Mouse (Mus musculus) monocyte, adult 5-6 weeks (primary cell): ENCODE data around the gene Supt5. TPM values are rescaled to one million over a fixed set of nuclear protein-coding genes. Genes with fewer than 3 reads are reported as not detected.

ENCODE experiments used
- ATAC-seq: fragments of 153-309, 156-312 bp; replicated peaks from 2 replicates; pipeline ENCODE4 v1.8.0; 2017; ENCODE audit warnings: mild to moderate bottlenecking; ENCODE audit not compliant: low TSS enrichment, insufficient number of reproducible peaks, severe bottlenecking, poor library complexity, low FRiP score
- total RNA-seq: library from RNA; stranded (forward); fragments of 200-1000, 200-491, 200-594 nt; gene quantifications from 3 replicates; pipeline ENCODE4 v1.2.3, GENCODE M21; 2017

The Supt5 gene
- total RNA-seq, 1 experiment from 2014 or later = 138 TPM

DNA sequence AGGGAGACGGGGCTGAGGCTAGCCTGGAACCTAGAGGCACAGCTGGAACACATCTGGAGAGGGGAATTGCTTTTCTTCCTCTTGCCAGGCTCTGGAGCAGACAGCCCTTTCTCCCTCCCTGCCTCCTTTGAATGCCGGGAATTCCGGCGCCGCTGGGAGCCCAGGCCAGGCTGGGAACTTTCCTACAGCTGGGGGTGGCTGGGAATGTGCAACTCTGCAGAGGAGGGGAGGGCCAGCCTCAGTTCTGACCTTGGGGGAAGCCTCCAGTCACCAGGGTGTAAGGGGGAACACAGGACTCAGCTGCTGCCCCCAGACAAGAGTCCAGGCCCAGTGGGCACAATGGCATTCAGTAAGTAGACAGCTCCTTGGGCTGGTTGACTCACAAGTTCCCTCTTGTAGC lies 18.4 kb upstream of the Supt5 start:
- no peak for ATAC-seq

DNA sequence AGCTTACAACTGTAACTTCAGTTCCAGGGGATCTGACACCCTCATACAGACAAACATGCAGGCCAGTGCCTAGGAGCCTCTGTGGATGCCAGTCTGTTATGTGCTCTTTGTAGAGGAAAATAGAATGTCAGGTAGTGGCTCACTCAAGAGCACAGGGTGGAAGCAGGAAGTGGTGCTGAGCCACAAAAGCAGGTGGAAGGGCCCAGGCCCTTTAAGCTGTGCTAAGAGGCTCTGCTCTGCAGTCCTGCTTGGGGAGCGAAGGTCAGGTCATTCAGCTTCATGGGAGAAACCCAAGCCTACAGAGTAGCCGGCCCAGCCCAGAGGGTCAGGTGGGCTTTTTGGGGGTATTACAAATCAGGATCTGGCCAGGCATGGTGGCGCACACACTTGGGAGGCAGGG lies 16.7 kb upstream of the Supt5 start:
- ATAC-seq = no peak

DNA sequence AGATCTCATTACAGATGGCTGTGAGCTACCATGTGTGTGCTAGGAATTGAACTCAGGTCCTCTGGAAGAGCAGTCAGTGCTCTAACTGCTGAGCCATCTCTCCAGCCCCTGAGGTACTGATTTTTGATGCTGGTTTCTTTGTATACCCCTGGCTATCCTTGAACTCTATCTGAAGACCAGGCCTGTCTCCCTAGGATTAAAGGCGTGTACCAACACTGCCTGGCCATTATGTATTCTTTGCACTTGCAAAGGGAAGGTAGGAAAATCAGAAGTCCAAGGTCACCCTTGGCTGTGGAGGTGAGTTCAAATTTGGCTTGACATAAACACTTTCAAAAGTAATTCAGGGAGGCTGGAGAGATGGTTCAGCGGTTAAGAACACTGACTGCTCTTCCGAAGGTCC lies 16.1 kb upstream of the Supt5 start:
- no peak for ATAC-seq

DNA sequence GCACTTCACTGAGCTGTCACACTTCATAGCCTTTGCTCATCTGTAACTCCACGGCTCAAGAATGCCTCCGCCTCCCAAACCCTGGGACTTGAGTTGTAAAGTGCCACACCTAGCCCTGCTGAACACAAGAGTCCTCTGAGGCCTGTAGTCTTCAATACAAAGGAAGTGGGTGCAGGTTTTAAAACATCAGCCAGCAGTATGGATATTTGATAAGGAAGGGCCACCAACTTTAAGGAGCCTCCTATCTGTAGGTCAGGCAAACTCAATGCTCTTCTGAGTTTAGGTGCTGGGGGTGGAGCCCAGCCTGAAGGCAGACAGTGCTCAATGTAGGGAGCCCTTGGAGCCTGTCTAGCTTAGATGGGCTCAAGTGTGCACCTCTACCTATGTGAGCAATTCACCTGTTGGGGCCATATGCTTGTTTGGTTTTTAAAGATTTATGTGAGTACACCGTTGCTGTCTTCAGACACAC lies 15.6 kb upstream of the Supt5 start:
- no peak for ATAC-seq

DNA sequence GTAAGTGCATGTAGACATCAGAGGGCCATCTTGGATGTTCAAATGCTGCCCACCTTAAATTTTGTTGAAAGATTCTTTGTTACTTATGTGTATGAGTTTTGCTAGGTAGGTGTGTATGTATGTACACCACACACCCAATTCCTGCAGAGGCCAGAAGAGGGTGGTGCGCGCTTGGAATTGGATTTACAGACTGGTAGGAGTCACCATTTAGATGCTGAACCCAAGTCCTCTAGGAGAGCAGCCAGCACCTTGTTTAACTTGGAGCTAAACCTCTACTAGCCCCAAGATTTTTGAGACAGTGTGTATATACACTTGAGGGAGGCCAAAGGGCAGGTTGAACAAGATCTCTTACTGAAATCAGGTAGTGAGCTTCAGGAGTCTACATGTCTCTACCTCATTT lies 14.7 kb upstream of the Supt5 start:
- ATAC-seq = no peak

DNA sequence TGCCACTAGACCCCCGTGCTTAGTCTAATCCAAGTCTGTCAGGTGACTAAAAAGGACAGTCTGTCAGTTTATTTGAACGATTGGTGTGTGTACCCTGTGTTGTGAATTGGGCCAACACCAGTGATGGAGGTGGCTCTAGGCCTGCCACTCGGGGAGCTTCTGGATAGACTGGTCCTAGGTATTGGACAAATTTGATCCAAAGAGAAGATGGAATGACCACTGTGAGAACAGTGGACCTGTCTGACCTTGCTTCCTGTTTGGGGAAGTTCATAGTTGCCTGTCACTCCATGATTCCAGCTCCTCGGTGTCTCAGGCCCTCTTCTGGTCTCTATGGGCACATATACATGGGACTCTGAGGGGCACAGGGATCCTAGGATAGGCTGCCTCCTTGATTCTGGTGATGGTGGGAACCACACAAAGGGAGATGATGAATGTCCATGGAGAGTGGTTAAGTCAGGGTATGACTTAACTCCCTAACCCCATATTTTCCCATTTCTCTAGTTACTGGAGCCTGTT lies 13.2 kb upstream of the Supt5 start:
- ATAC-seq = no peak

DNA sequence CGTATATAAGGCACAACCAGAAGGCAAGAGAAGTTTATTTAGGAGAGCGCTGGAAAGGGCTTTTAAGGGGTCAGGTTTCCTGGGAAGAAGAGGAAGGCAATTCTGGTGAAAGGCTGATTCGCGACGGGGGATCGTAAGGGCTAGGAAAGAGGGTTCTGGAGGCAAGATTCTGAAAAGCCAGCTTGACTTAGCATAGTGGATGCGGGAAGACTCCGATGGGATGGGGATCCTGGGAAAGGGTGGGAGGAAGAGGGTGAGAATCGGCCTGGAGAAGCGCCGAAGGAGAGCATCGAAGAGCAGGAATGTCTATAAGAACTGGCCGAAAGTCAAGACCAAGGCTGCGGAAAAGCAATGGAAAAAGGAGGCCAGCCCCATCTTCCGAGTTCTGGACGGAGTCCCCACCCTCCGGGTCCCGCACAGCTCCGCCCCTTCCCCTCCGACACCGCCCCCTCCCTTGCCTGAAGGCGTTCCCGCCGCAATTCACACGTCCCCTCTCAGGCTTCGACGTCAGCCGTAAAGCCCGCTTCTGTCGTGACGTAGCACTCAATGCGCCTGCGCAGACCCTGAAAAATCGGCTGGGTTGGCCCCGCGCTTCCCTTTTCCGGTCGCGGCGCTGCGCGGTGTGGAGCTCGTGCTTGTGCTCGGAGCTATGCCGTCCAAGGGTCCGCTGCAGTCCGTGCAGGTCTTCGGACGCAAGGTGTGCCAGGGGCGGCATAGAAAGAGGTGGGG lies 11.8 kb upstream of the Supt5 start, which contains the start of gene Rps16:
TSS of gene Rps16 (plus strand) at position 498 of the 729 bp plus-strand sequence.
- peak; percentile 93 for ATAC-seq

DNA sequence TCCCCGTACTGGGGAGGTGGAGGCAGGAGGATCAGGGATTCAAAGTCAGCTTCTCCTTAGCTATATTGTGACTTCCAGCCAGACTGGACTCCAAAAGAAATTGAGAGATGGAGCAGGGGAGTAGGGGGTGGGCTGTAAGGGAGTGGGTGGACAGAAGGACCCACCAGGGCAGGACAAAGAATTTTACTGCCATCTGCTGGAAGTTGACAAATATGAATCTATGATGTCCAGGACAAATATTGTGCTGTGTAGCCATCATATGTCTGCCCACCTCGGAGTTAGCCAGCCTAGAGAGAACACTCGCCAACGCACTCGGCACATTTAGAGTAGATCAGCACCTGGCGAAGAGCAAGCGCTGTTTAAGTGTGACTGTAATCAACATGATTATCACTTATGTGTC lies 10.1 kb upstream of the Supt5 start:
- no peak for ATAC-seq

DNA sequence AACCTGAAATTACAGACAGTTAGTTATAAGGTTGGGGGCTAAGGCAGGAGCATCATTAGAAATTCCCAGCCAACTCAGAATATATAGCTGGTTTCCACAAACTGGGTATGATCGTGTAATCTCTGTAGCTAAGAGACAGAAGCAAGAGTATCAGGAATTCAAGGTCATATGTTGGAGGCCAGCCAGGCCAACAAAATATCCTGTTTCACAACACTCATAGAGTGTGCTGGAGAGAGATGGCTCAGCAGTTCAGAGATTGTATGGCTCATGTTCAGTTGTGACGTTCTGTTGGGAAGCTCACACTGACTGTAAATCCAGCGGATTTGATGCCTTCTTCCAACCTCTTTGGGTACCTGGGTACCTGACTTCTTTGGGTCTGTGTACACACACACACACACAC lies 9.2 kb upstream of the Supt5 start:
- no peak for ATAC-seq

DNA sequence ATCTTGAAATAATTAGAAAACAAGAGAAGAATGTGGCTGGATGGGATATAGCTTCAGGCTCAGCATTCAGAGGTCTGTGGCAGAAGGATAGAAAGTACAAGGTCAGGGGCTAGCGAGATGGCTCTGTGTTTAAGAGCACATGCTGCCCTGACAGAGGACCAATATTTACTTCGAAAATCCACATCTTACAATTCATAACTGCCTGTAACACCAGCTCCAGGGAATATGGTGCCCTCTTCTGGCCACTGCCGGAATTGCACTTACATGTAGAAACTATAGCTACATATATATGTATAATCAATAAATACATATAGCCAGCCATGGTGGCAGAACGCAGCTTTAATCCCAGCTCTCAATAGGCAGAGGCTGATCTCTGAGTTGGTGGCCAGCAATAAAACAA lies 6.1 kb upstream of the Supt5 start:
- ATAC-seq = peak; percentile 70

DNA sequence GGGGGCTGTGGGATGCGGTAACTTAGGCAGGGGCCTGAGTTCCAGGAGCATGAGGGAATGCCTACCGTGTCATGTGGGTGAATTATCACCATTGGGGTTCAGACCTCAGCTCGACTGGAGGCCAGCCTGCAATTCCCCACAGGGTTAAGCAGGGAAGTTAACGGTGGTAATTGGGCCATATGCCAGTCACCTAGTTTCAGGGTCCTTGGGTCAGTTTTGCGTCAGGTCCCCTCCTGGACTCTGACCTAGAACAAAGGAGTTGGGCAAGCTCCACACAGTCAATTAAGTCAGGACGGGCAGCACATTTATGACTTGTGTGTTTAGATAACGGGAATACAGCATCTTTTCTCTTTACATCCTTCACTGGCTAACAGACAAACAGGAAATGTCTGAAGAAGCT lies 2.8 kb upstream of the Supt5 start:
- ATAC-seq = no peak

DNA sequence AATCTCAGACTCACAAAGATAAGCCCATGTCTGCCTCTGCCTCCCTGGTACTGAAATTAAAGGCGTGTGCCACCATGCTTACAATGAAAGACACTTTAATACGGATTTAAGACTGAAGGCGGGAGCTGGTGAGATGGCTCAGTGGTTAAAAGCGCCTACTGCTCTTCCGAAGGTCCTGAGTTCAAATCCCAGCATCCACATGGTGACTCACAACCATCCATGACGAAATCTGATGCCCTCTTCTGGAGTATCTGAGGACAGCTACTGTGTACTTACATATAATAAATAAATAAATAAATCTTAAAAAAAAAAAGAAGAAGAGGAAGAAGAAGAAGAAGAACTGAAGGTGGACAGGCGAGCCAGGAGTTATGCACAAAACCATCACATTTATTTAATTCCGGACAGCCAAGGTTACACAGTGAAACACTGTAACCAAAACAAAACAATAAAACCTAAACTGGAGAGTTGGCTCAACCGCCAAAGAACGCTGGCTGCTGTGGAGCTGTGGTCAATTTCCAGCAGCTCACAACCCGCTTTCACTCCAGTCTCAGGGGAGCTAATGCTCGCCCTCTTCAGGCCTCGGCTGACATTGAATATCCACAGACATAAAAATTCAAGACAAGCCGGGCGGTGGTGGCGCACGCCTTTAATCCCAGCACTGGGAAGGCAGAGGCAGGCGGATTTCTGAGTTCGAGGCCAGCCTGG lies 819 bp upstream of the Supt5 start:
- peak; percentile 44 for ATAC-seq

DNA sequence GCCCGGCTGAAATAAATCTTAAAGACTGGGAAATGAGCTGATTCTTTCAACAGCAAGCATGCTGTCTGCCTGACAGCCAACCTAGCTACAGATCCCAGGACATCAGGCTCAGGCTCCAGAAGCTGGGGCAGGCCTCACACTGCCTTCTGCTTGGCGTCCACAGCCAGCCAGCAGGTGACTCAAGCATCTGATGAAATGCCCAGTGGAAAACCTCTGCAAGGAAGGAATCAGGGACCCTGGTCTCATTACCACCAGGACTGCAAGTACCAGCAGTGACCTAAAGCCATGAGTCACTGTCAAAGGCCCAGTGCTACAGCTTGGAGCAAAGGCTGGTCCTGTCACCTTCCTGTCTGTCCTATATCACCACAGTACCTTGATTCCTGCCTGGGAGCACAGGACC lies 3.1 kb downstream of the Supt5 start:
- ATAC-seq = no peak

DNA sequence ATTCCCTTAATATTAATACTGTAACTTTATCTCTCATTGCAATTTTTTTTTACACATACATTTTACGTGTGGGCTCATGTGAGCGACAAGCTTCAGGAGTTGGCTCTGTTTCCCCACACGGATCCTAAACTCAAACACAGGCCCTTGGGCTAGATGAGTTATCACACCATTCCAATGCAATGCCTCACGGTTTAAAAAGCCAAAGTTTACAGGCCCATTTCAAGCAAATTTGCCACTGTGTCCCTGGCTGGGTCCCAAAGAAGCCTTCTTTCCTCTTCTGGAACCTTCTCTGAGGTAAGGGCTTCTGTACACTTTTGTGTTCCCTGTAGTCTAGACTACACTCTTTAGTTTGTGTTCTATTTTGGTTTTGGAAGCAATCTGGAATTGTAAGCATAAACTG lies 4.0 kb downstream of the Supt5 start:
- no peak for ATAC-seq

DNA sequence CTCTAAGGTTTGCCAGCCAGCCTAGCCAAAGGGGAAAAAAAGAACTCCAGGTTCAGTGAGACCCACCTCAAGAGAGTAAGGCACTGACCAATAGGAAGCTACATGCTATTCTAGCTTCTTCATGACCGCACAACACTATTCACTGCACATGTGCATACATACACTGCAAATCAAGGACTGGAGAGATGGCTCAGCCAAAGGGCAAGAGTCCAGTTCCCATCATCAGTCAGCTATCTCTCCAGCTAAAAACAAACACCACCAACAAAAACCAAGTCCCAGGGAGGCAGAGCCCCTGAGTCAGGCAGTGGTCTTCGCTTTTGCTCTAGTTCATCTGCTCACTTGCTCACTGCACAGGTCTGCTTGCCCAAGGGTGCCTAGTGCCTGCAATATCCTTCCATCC lies 10.3 kb downstream of the Supt5 start:
- no peak for ATAC-seq

DNA sequence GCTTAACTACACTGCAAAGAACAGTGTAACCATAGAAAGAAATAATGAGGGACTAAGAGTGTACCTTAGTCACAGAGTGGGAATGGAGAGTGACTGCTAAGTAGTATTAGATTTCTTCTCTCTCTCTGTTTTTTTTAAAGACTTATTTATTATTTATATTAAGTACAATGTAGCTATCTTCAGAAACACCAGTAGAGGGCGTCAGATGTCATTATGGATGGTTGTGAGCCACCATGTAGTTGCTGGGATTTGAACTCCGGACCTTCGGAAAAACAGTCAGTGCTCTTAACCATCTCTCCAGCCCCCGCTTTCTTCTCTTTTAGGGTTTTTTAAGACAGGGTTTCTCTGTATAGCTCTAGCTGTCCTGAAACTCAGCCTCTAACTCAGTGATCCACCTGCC lies 12.1 kb downstream of the Supt5 start:
- no peak for ATAC-seq

DNA sequence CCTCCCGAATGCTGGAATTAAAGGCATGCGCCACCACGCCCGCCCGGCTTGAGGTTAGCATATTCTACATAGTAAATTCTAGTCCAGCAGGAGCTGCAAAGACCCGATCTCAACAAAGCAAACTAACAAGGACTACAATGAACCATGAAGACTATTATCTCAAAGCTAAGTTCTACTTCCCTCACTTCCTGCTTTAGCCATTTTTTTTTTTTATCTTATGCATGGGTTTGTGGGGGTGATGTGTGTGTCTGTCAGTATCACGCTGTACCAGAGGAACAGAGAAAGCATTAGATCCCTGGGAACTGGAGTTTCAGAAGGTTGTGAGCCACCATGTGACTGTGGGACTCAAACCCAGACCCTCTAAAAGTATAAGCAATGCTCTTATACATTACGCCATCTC lies 13.3 kb downstream of the Supt5 start:
- ATAC-seq = no peak

DNA sequence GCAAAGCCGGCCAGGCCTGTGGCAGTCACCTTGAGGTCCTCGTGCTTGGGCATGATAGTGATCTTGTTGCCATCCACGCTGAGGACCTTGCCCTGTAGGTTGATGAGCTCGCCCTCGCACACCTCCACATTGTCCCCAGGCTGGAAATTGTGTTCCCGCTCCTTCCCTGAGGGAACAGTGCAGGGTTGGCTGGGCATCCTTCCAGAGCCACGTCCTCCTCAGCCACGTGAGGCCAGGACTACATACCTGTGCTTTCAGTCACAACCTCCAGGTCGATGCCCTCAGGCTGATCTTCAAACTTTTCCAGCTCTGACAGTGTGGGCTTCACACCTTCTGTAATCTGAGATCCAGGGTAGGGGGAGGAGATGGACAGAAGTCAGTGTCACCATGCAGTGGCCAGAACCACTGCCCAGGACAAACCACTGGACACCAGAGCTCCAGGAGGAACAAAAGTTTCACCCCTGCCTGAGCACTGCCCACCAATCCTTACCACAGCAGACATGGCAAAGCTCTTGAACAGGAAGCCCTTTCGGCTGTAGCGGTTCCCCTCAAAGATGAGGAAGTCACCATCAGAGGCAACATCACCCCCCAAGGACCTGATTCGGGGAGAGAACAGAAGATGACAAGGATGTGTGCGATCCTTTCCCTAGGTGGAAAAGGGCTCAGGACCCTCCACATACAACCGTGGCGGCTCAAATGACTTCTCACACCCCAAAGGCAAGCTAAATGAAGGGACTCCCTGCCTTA lies 16.4 kb downstream of the Supt5 start:
- ATAC-seq = peak; percentile 32; the same call in 1 of the 2 replicates

DNA sequence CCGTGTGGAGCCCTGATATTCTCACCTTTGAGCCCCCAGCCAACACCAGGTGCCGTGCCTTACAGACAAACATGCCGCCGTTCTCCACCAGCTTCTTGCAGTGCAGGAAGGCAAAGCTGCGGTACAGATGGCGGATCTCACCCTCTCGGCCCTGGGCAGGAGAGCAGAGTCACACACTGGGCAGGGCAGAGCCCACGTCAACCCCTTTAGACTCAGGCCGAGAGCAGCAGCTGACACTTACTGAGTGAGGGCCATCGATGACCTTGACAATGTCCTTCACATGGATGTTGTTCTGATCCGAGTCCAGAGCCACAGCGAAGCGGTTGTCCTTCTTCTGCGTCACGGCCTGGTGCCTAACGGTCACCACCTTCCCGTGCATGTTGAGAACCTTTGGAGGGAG lies 19.8 kb downstream of the Supt5 start:
- ATAC-seq = no peak
